Mouse (Mus musculus): Measurements from ENCODE around the gene Kif1c.

Gene Kif1c

GRCm38 (mm10) chr11:70699722-70700556 lies at the start of gene Kif1c, which contains the start of gene Inca1:
TSS of gene Kif1c (plus strand) at chr11:70700548.
TSS of gene Inca1 (minus strand) at chr11:70700155.
- DNase-seq (ENCODE audit: low read depth, low spot score): peak; percentile 97

DNA sequence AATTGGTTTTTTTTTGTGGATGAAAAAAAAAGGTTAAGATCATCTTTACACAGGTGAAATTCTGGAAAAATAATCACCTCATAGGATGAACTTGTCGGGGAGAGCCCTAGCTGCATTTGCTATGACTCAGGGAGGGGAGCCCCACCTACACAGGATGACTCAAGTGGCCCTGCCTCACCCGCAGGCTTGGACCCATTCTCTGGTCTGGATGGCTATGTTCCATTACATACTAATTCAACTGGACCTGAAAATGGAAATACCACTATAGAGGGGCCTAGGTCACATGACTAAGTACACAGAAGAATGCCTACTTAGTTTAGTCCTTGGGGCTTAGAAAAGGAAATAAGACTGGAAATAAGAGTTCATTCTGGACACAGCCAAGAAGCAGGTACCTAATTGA lies 49.0 kb upstream of the Kif1c start:
- DNase-seq (ENCODE audit: low read depth, low spot score): no peak

DNA sequence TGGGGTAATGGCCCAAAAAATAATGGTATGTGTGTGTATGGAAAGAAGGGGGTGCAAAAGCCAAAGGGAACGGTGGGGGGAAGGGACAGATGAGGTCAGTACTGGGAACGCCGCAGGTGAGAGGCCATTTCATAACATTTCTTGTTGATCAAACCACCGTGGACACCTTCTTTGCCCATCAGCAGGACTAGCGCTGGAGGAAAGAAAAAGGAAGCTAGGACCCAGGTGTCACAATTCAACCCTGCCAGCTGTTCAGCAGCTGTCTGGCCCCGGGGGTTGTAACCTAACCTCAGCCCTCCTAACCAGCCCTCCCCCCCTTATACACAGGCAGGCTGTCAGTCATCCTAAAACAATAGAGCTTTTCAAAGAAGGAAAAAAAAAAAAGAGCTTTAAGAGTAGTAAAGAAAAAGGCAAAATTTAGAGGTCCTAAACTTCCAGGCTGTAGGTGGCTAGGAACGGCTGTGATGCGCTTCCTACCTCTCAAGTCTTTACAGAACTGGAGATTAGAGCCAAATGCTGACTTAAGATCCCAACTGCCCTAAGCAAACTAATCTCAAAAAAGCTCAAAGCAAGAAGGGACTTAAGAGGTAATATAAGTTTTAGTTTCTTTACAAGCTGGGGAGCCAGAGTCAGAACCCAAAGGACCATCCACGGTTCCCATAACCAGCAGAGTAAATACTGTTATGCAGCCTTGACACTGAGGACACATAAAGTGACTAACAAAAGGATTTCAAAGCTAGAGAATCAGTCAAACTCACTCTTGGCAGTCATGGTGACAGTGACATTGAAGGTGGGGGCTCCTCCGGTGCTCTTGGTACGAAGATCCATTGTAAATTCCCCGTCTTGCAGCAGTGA lies 48.1 kb upstream of the Kif1c start:
- DNase-seq (ENCODE audit: low read depth, low spot score): peak; percentile 40

DNA sequence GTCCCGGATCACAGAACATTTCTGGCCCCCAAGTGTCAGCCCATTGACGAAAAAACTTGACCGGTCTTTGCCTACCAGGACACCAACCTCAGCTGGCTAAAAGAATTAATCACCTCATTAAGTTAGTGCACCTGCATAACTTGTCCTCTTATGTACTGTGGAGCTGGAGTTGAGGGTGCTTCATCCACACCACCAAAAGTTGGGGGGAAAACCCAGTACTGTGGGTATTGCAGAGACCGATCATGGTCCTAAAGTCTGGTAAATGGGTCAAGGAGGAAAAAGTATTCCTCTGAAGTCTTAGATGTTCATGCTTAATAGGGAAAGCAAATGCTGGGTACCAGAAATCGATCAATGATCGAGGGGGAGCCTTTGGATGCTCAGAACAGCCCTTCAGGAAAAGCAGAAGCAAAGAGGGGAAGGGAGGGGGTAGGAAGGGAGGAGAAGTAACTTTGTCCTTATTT lies 47.4 kb upstream of the Kif1c start:
- DNase-seq (ENCODE audit: low read depth, low spot score): no peak

- peak; percentile 84 for DNase-seq (ENCODE audit: low read depth, low spot score)
Measured at GRCm38 (mm10) chr11:70653345-70654197, 46.8 kb upstream of the Kif1c start.

GRCm38 (mm10) chr11:70654198-70654922 lies 46.0 kb upstream of the Kif1c start, which contains the start of gene Pfn1:
TSS of gene Pfn1 (minus strand) at chr11:70654644.
- DNase-seq (ENCODE audit: low read depth, low spot score): peak; percentile 89

- peak; percentile 87 for DNase-seq (ENCODE audit: low read depth, low spot score)
Measured at GRCm38 (mm10) chr11:70654923-70655570, 45.3 kb upstream of the Kif1c start.

GRCm38 (mm10) chr11:70655571-70656455 lies 44.5 kb upstream of the Kif1c start:
- DNase-seq (ENCODE audit: low read depth, low spot score): peak; percentile 80

DNA sequence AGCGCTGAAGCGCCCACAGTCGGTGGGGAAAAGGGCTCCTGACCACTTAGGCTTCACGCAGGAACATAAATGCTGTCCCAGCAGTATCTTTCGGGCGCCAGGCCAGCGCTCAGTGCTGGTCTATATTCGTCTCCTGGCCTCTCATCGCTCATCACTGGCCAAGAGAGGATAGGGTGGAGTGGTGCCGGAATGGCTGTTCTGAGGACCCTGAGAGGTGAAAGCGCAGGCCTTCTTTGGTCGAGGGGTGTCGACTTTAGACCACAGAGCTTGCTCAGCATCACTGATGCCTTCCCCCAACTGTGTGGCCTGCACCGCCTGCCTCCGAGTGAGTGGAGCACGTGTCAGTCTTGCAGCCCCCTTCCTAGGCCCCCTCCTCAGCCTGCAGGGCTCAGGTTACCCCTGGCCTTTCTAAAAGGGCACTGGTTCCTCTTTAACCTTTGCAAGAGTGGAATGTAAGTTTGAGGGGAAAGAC lies 43.9 kb upstream of the Kif1c start:
- DNase-seq (ENCODE audit: low read depth, low spot score): no peak

GRCm38 (mm10) chr11:70656964-70657363 lies 43.4 kb upstream of the Kif1c start, which contains the start of gene Eno3:
TSS of gene Eno3 (plus strand) at chr11:70657202.
- DNase-seq (ENCODE audit: low read depth, low spot score): no peak

- no peak for DNase-seq (ENCODE audit: low read depth, low spot score)
Measured at GRCm38 (mm10) chr11:70657573-70657972, 42.8 kb upstream of the Kif1c start.

- DNase-seq (ENCODE audit: low read depth, low spot score): no peak
Measured at GRCm38 (mm10) chr11:70657991-70658390, 42.4 kb upstream of the Kif1c start.

GRCm38 (mm10) chr11:70658521-70658920 lies 41.8 kb upstream of the Kif1c start:
- no peak for DNase-seq (ENCODE audit: low read depth, low spot score)

DNA sequence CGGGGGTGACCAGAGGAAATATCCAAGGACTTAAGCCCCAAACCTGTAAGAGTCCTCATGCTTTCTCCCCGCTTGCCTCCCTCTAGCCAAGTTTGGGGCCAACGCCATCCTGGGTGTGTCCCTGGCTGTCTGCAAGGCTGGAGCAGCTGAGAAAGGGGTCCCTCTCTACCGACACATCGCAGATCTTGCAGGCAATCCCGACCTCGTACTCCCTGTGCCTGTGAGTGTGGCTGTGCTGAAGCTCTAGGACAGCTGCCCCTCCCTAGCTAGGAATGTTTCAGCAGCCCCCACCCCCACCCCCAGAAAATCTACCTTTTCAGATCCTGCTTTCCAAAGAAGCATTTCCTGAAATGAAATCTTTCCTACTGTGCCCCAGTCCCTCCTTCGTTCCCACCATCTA lies 41.4 kb upstream of the Kif1c start:
- peak; percentile 39 for DNase-seq (ENCODE audit: low read depth, low spot score)

DNA sequence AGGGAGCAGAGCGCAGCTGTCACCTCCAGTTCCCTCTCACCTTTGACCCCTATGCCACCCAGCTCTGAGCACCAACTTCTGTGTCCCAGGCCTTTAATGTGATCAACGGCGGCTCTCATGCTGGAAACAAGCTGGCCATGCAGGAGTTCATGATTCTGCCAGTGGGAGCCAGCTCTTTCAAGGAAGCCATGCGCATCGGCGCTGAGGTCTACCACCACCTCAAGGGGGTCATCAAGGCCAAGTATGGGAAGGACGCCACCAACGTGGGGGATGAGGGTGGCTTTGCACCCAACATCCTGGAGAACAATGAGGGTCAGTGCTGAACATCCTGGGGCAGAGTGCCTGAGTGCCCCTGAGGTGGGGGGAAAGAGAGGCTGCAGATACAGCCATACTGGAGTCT lies 39.8 kb upstream of the Kif1c start:
- DNase-seq (ENCODE audit: low read depth, low spot score): no peak

DNA sequence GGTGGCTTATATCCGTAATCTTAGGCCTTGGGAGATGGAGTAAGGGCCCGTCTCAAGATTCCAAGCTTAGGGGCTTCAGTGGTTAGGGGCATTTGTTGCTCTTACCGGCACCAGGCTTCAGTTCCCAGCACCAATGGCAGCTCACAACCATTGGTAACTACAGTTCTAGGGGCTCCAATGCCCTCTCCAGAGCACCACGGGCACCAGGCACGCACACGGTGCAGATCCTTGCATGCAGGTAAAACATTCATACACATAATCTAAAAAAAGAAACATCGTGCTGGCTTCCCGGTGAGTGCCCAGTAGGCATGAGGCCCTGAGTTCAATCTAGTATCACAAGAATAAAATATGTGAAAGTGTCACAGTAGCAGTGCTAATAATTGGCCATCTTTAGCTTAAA lies 37.2 kb upstream of the Kif1c start:
- no peak for DNase-seq (ENCODE audit: low read depth, low spot score)

DNA sequence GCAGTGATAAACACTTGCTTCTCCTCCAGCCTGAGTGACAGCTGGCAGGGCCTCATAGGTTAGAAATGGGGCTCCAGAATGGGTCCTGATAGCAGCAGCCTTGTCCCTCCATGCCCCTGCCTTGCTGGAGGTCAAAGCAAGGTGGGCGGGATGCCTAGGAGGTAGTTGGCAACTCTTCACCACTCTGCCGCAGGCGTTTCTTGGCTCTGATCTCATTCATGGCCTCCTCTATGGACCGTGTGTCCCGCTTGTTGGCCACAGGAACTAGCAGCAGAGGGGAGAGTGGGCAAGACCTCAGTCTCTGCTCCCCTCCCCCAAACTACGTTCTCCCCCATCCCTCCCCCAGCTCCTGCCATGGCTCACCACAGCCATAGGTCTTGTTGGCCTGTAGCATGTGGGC lies 36.4 kb upstream of the Kif1c start:
- no peak for DNase-seq (ENCODE audit: low read depth, low spot score)

DNA sequence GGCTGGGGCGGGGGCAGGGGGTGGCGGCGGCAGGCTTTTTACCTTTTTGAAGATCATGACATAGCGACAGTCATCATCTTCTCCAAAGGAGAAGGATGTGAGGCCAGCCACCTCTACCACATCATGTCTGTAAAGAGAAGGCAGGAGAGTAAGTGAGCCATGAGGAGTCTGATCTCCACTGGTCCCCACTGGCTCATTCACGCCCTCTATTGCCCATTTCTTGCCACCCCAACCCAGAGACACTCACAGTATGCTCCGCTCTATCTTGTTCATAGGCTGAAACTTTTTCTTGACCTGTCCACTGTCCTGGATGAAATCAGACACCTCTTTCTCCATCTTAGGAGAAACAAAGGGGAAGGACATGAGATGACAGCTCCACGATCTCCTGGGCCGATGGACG lies 35.6 kb upstream of the Kif1c start:
- no peak for DNase-seq (ENCODE audit: low read depth, low spot score)

GRCm38 (mm10) chr11:70666687-70667086 lies 33.7 kb upstream of the Kif1c start:
- DNase-seq (ENCODE audit: low read depth, low spot score): no peak
